Mouse (Mus musculus) embryonic fibroblast, embryonic 13.5 days (primary cell): ENCODE results near the gene Shc1. TPM values are rescaled to one million over a fixed set of nuclear protein-coding genes. Genes with fewer than 3 reads are reported as not detected.

Experiments
- H3K27ac ChIP-seq: 2 replicates; pipeline ENCODE4 v1.5.1; 2012; ENCODE audit warnings: low read length, control low read depth, inconsistent platforms; ENCODE audit not compliant: insufficient read depth
- H3K4me1 ChIP-seq: 2 replicates; pipeline ENCODE4 v1.6.1; 2011; ENCODE audit warnings: low read length; ENCODE audit not compliant: control insufficient read depth, insufficient read depth
- H3K4me3 ChIP-seq: 2 replicates; pipeline ENCODE4 v1.5.1; 2011; ENCODE audit warnings: mild to moderate bottlenecking, control low read depth, low read length; ENCODE audit not compliant: insufficient read depth
- CTCF ChIP-seq: IDR thresholded peaks from 2 replicates; pipeline ENCODE4 v1.5.1; 2011; ENCODE audit warnings: mild to moderate bottlenecking, control low read depth, low read length, moderate library complexity, borderline replicate concordance; ENCODE audit not compliant: insufficient read depth
- POLR2A ChIP-seq: IDR thresholded peaks from 2 replicates; pipeline ENCODE4 v1.6.1; 2011; ENCODE audit warnings: low read depth, mild to moderate bottlenecking, control low read depth, low read length, moderate library complexity
- polyA plus RNA-seq: library from polyadenylated mRNA; stranded (reverse); fragments of >200 nt; gene quantifications from 2 replicates; pipeline ENCODE4 v1.2.4, GENCODE M21; 2011; ENCODE audit warnings: low read depth; ENCODE audit not compliant: missing spikeins, insufficient read length

Gene Shc1
- polyA plus RNA-seq, 1 experiment, result 224 TPM

GRCm38 (mm10) chr3:89417840-89418169, 438 bp upstream of the Shc1 start:
- Histone ChIP-seq H3K27ac (peak overlapping the region; percentile 87), H3K4me1 (0 out of 2 replicates have a peak, but pooled peaks cover 4% of the 10 kb centered on the region), H3K4me3 (peak overlapping the region; percentile 95)
- TF ChIP-seq CTCF (no peak), POLR2A (peak; percentile 38)

DNA sequence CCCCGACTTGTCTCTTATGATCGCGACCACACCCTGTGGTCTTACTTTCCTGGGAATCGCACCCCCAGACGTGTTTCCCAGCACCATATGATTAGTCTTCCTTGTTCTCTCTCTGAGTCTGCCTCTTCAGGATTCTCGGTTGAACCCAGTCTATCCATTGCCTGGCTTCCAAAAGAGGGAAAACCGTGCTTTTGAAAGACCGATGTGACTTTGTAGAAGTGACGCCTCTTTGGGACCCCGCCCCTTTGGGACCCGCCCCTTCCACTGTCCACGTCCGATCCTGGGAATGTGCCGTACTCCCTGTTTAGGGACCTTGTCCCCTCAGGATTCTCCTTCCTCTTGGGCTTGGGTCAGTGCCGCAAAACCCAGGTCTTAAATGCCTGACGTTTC, 613 bp downstream of the Shc1 start:
- H3K4me1 ChIP-seq, result 0 out of 2 replicates have a peak, but pooled peaks cover 4% of the 10 kb centered on the region
- TF ChIP-seq CTCF, result no peak
- TF ChIP-seq POLR2A, result peak; percentile 89
- H3K4me3 ChIP-seq, result peak overlapping the region; percentile 71
- peak overlapping the region; percentile 99 for H3K27ac ChIP-seq

- H3K4me1 ChIP-seq, result 0 out of 2 replicates have a peak, but pooled peaks cover 4% of the 10 kb centered on the region
Observed at GRCm38 (mm10) chr3:89419571-89419970, 1.3 kb downstream of the Shc1 start.

DNA sequence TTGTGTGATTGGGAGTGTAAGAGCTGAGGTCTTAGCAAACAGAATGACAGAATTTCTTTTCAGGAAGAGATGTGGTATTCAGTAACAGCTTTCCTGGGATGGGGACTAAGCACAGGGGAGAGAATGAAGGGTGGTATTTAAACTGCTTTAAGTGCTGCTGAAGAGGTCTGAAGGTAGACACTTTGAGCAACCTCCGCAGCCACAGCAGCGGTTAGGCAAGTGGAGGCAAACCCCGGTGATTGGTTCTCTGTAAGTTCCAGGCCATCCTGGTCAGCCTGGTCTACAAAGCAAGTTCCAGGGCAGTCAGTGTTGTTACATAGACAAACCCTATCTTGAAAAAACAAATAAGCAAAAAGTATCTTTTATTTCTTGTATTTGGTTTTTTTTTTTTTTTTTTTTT, 1.7 kb downstream of the Shc1 start:
- Histone ChIP-seq H3K27ac (peak overlapping the region; percentile 99), H3K4me1 (0 out of 2 replicates have a peak, but pooled peaks cover 4% of the 10 kb centered on the region), H3K4me3 (peak overlapping the region; percentile 71)
- TF ChIP-seq CTCF (no peak), POLR2A (peak; percentile 39; the same call in 1 of the 2 replicates)

More at GRCm38 (mm10) chr3:89419571-89419970, 1.3 kb downstream of the Shc1 start:
- Histone ChIP-seq H3K4me3 (peak overlapping the region; percentile 71), H3K27ac (peak overlapping the region; percentile 99)
- no peak; the same call in none of the 2 replicates for TF ChIP-seq POLR2A
- TF ChIP-seq CTCF, result no peak

GRCm38 (mm10) chr3:89420421-89420820, 2.2 kb downstream of the Shc1 start:
- TF ChIP-seq CTCF (no peak), POLR2A (no peak)
- H3K4me3 ChIP-seq, result peak overlapping the region; percentile 71
- H3K4me1 ChIP-seq, result 0 out of 2 replicates have a peak, but pooled peaks cover 4% of the 10 kb centered on the region

DNA sequence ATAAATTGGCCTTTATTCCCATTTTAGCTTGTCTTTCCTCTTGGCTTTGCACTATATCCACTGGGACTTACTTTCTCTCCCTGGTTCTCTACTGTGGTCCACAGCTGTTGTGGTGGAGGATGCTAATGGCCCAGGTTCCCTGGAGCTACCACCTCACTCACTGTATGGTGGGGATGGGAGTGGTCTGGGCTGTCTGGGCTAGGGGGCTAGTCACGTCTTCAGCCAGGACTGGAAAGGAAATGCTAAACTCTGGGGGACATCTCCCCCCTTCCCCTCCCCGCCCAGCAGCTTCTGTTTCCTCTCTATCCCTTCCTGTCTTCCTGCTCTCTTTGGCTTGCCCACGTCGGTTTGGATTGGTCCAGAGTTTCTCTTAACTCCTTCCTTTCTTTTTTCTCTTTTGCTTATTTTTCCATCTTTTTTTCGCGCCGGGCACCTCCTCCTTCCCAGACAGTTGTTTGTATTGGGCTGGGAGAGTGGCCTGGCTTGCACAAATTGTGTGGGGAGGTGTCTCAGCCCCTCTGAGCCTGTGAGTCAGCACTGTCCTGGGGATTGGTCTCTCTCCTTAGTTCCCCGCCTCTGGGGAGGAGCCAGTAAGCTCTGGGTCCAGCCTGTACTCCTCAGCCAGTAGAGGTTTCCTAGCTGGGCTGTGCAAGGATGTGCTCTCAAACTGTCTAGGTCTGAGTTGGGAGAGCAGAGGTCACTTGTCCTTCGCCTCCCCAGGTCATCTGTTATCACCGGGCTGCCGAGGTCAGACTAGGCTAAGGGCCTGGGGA, 2.9 kb downstream of the Shc1 start:
- H3K4me3 ChIP-seq, result peak overlapping the region; percentile 66
- 0 out of 2 replicates have a peak, but pooled peaks cover 4% of the 10 kb centered on the region for H3K4me1 ChIP-seq
- TF ChIP-seq CTCF (no peak), POLR2A (peak; percentile 100)
- peak overlapping the region; percentile 99 for H3K27ac ChIP-seq

More at GRCm38 (mm10) chr3:89420421-89420820, 2.2 kb downstream of the Shc1 start:
- H3K27ac ChIP-seq, result peak overlapping the region; percentile 99

- Histone ChIP-seq H3K4me1 (0 out of 2 replicates have a peak, but pooled peaks cover 4% of the 10 kb centered on the region), H3K27ac (peak overlapping the region; percentile 27), H3K4me3 (peak overlapping the region; percentile 66)
- TF ChIP-seq CTCF (no peak), POLR2A (peak; percentile 47)
Observed at GRCm38 (mm10) chr3:89421810-89422473, 3.7 kb downstream of the Shc1 start.

DNA sequence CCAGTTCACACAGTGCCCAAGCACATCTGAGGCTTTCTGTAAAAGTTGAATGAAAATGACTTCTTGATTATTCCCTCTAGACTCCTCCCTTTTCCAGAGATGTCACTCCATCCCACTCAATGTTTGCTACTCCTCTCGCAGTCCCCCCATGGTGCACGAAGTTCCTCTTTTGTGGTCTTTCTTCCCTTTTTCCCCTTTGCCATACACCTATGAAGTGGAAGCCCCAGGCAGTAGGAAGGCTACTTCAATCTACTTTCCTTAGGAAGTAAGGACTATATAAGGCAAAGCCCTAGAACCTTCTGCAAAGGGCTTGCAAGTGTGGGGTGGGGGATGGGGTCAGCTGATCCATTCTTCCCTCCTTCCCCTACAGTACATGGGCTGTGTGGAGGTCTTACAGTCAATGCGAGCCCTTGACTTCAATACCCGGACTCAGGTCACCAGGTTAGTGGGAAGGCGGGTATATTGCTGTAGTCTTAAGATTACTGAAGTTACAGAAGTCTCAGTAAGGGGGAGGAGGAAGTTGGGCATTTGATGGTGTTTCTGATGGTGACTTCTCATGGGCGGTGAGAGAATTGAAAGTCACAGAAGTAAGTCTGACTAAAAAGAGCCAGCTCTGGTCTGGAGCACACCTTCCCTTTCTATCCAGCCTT, 4.4 kb downstream of the Shc1 start:
- Histone ChIP-seq H3K4me3 (peak overlapping the region; percentile 66), H3K27ac (0 out of 2 replicates have a peak overlapping the region, but pooled peaks have one; percentile 7), H3K4me1 (0 out of 2 replicates have a peak, but pooled peaks cover 4% of the 10 kb centered on the region)
- TF ChIP-seq CTCF (no peak), POLR2A (no peak; the same call in 1 of the 2 replicates)

DNA sequence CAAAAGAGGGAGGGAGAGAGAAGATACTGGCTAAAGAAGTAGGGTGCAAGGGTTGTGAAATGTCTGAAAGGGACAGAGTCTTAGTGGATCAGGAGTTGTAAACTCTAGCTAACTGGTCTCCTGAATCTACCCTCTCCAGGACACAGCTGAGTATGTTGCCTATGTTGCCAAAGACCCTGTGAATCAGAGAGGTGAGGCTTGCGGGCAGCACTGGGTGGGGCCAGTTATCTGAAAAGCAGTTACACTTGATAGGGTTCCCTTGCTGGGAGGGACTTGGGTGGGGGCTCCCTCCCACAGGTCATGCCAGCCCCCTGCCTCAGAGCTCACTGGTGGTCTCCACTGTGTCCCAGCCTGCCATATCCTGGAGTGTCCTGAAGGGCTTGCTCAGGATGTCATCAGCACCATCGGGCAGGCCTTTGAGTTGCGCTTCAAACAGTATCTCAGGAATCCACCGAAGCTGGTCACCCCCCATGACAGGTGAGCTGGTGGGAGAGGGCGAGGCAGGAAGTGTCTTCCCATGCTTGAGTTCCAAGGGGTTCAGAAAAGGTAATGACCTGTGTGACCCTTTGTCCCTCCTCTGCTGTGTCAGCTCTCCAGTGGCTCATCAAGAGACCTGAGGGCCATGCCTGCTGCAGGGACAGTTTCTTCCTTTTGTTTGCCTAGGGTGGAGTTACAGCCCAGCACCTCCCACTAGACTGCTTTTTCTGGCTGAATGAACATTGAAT, 6.3 kb downstream of the Shc1 start:
- no peak for TF ChIP-seq POLR2A
- TF ChIP-seq CTCF, result no peak
- Histone ChIP-seq H3K27ac (no peak overlapping the region), H3K4me1 (0 out of 2 replicates have a peak, but pooled peaks cover 4% of the 10 kb centered on the region), H3K4me3 (no peak overlapping the region)
